Mouse (Mus musculus): ENCODE data around the gene Krtap6-5.
"Not testable (repeated sequence)": the region's sequence is repeated elsewhere in the genome, so short reads cannot be mapped to it uniquely, and the experiment has no call there.

Gene Krtap6-5

DNA sequence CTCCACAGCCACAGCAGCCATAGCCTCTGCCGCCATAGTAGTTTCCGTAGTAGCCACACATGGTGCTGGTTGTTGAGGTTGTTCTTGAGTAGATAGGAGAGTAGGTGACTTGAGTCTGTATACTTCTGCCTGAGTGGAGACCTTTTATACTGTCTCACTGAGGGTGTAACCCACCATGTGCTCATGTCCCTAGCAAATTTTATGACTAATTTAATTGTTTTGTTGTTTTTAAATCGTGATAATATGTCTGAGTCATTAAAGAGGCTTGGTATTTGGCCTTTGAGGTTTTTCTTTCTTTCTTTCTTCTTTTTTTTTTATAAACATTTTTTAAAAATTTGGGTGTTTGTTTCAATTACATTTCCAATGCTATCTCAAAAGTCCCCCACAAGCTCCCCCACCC, at the start of gene Krtap6-5:
Gene Krtap6-5 (minus strand): TSS at position 101 of the 400 bp plus-strand sequence.
- no peak for DNase-seq (ENCODE audit: low spot score)

DNA sequence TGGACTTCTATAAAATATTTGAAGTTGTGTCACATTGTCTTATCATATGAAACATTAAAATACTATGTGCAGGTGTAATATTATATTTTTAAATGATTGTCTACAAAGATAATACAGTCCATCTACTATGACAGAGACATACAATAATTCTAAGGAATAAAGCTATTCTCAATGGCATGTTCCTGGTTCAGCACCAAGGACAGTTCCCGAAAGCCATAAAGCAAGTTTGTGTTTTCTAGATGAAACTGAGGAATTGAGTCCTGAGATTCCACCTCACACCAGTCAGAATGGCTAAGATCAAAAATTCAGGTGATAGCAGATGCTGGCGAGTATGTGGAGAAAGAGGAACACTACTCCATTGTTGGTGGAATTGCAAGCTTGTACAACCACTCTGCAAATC, 23.4 kb upstream of the Krtap6-5 start:
- DNase-seq (ENCODE audit: low spot score), result peak; percentile 70

DNA sequence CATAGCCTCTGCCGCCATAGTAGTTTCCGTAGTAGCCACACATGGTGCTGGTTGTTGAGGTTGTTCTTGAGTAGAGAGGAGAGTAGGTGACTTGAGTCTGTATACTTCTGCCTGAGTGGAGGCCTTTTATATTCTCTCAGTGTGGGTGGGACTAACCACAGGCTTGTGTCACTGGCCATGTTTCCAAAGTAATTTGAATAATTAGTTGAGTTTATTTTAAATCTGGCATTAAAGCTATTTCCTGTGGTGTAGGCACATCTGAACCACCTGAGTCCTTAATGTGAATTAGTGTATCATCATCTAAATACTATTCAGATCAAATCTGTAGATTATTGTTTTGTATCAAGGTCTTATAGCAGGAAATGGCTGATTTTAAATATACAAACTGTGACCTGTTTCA, 16.2 kb upstream of the Krtap6-5 start, which contains the start of gene 1110025L11Rik:
Gene 1110025L11Rik (minus strand): TSS at position 101 of the 400 bp plus-strand sequence.
- DNase-seq (ENCODE audit: low spot score), result not testable (repeated sequence)

DNA sequence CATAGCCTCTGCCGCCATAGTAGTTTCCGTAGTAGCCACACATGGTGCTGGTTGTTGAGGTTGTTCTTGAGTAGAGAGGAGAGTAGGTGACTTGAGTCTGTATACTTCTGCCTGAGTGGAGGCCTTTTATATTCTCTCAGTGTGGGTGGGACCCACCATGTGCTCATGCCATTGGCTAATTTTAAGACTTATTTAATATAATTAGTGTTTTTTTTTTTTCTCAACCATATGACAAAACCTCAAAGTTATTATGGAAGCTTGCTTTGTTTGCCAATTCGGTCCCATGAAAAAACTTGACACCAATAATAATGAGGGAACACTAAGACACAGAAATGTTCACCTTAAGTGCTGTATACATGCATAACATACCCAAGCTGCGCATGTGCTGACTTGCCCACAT, 6.3 kb downstream of the Krtap6-5 start, which contains the start of gene Gm10228:
Gene Gm10228 (minus strand): TSS at position 101 of the 400 bp plus-strand sequence.
- DNase-seq (ENCODE audit: low spot score), result not testable (repeated sequence)

DNA sequence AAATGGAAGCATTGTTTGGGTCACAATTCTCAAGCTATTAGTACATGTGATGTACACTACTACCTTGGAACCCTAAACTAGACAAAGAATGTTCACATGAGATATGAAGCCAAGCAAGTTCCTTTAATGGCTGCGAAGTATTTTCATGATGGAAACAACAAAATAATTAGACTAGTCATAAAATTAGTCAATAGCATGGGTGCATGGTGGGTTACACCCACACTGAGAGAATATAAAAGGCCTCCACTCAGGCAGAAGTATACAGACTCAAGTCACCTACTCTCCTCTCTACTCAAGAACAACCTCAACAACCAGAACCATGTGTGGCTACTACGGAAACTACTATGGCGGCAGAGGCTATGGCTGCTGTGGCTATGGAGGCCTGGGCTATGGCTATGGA, 16.3 kb downstream of the Krtap6-5 start, which contains the start of gene Krtap6-1:
Gene Krtap6-1 (plus strand): TSS at position 301 of the 400 bp plus-strand sequence.
- DNase-seq (ENCODE audit: low spot score), result not testable (repeated sequence)

DNA sequence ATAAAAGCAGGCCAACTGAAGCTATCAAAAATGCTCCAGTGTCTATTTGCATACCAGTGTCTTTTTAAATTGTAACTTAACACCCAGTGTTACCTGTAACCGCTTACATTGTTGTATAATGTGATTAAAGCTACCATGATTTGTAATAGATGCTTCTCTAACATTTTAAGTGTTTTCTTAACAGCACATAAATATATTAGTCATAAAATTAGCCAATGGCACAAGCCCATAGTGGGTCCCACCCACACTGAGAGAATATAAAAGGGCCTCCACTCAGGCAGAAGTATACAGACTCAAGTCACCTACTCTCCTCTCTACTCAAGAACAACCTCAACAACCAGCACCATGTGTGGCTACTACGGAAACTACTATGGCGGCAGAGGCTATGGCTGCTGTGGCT, 32.7 kb downstream of the Krtap6-5 start, which contains the start of gene Gm10229:
Gene Gm10229 (plus strand): TSS at position 301 of the 400 bp plus-strand sequence.
- not testable (repeated sequence) for DNase-seq (ENCODE audit: low spot score)

DNA sequence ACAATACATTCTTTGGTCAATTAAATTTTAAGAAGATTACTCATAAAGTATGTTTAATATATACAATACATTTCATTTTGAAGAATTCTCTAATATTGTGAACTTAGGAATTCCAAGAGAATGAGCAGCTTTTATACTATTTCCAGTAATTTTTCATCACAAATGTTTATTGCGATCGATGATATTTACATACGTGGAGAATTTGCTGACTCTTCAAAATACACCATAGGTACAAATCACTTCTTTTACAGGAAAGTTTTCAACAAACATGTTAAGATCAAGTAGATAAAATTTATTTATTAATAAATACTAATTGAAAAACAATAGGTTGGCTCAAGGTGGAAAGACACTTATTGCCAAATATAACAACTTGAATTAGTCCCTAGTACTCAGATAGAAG, 33.7 kb downstream of the Krtap6-5 start:
- DNase-seq (ENCODE audit: low spot score), result no peak

DNA sequence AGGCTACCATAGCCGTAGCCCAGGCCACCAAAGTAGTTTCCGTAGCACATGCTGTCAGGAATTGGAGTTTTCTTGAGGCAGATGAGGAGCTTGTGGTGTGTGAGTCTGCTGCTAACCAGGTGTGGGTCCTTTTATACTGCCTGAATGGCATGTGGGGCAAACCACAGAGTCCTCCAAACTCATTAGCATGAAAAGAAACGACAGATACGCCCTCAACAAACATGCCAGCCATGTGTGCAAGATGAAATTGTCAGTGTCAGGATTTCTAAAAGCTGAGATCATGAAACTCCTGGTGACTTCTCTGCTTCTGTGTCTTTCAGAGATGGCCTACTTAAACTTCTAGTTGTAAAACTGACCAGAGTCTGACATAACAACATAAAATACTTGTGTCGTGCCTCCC, 37.0 kb downstream of the Krtap6-5 start, which contains the start of gene Krtap22-2:
Gene Krtap22-2 (minus strand): TSS at position 101 of the 400 bp plus-strand sequence.
- DNase-seq (ENCODE audit: low spot score), result no peak
